Mouse (Mus musculus) hindbrain, embryonic 10.5 days (tissue): ENCODE data around the gene Col9a2. TPM values are rescaled to one million over a fixed set of nuclear protein-coding genes. Genes with fewer than 3 reads are reported as not detected.

Experiments
- DNase-seq: peaks from one replicate; pipeline ENCODE4 v3.0.0-alpha.2; 2017; ENCODE audit warnings: low spot score
- H3K27ac ChIP-seq: fragments of 300-500 bp; sonication (generic); 2 replicates; pipeline ENCODE4 v1.5.1; 2016; ENCODE audit warnings: mild to moderate bottlenecking, moderate library complexity
- H3K27me3 ChIP-seq: fragments of 300-500 bp; sonication (generic); 2 replicates; pipeline ENCODE4 v1.6.1; 2016; ENCODE audit warnings: mild to moderate bottlenecking; ENCODE audit not compliant: poor library complexity, insufficient read depth, severe bottlenecking
- H3K36me3 ChIP-seq: fragments of 300-500 bp; sonication (generic); 2 replicates; pipeline ENCODE4 v1.6.1; 2016; ENCODE audit warnings: mild to moderate bottlenecking, moderate library complexity
- H3K4me1 ChIP-seq: fragments of 300-500 bp; sonication (generic); replicated peaks from 2 replicates; pipeline ENCODE4 v1.6.1; 2016; ENCODE audit warnings: mild to moderate bottlenecking
- H3K4me3 ChIP-seq: fragments of 300-500 bp; sonication (generic); 2 replicates; pipeline ENCODE4 v1.5.1; 2016; ENCODE audit warnings: mild to moderate bottlenecking, moderate library complexity
- H3K9me3 ChIP-seq: fragments of 300-500 bp; sonication (generic); 2 replicates; pipeline ENCODE4 v1.6.1; 2016; ENCODE audit warnings: mild to moderate bottlenecking, moderate library complexity
- WGBS: fragments of 180-500 bp; shearing (Covaris S2); methylation state at CpG from one replicate; pipeline ENCODE4 v1.1.7; 2016; 5-methylcytosine and 5-hydroxymethylcytosine counted together
- polyA plus RNA-seq: library from polyadenylated mRNA; unstranded; fragments of >200 nt; fragmentation: Nextera tagmentation; extraction: Ambion mirVana; gene quantifications from 2 replicates; pipeline ENCODE4 v1.2.1, GENCODE M21; 2016

Gene Col9a2
- polyA plus RNA-seq, 1 experiment from 2014 or later = 6.5 TPM

DNA sequence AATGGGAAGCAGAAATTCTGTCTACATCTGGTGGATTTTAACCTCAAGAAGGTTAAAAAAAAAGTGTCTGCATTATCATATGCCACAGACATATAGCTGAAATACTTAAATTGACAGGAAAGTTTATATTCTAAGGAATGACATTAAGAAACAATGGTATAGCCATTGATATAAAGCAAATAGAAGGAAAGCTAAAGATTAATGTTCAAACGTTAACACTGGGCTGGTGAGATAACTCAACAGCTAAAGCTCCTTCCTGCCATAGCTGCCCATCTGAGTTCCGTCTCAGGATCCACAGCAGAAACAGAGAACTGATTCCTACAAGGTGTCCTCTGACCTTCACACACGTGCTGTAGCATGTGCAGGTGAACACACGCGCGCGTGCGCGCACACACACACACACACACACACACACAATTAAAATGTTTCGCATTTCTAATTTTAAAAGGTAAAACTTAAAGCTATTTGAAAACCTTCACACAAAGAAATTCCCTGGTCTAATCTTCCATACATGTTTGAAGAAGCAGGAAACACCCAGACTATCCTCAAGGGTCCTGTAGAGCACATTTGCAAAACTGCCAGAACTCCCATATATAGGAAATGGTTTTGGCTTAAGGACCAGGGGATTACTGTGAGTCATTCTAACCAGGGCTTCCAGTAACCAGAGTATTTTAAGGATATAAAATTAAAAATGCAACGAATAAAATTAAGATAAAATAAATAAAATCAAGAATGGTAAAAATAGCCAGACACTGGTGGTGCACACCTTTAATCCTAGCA lies 28.2 kb upstream of the Col9a2 start:
- Histone ChIP-seq H3K27ac (no peak overlapping the region), H3K4me1 (peaks cover 11% of the 10 kb centered on the region), H3K4me3 (no peak overlapping the region), H3K27me3 (no peaks in the 10 kb centered on the region), H3K36me3 (no peaks in the 10 kb centered on the region), H3K9me3 (no peaks in the 10 kb centered on the region)
- WGBS = 87% methylated on average over 11 of the region's 11 CpGs
- no peak for DNase-seq

DNA sequence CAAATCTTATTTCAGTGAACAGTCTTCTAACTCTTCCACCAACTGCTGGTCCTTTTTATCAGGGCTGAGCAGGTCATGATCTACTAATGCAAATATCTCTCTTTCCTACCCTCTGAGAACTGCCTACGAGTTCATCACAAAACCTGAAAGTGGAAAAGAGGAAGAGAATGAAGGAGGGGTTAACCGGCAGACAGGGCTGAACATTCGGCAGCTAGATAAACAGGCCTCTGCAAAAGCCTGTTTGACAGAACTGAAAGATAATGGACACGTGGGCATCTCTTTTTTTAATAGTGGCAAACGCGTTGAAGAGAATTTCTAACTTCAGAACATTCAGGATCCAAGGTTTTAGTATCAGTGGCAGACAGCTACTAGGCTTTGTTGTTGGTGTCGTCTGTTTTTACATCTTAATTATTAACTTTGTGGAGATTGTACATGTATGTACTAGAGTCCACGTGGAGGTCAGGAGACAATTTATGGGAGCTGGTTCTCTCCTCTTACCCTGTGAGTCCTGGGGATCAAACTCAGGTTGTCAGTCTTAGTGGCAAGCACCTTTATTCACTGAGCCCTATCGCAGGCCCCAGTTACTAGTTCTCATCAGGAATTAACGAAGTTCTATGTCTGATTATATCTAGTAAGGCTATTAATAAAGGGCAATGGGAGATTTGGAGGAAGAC lies 24.5 kb upstream of the Col9a2 start:
- H3K4me3 ChIP-seq = no peak overlapping the region
- peaks cover 28% of the 10 kb centered on the region for H3K4me1 ChIP-seq
- 85% methylated on average over 10 of the region's 10 CpGs for WGBS
- no peak overlapping the region for H3K27ac ChIP-seq
- no peaks in the 10 kb centered on the region for H3K27me3 ChIP-seq
- H3K36me3 ChIP-seq = no peaks in the 10 kb centered on the region
- no peak for DNase-seq
- H3K9me3 ChIP-seq = no peaks in the 10 kb centered on the region

DNA sequence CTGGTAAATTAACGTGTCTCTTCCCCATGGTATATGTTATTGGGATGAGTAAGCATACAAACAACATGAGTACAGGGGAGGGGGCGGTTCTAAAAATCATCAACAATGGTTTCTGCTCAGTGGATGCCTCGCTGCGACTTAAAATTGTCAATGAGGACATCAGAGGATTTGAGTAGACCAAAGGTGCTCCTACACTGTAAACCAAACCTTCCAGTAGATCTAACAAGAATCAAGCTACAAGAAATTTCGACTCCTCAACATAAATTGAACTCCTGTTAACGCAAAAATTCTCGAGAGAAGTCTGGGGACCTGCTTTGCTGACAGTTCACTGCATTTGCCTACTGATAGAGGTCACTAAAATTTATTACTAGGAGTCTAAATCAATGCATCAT lies 23.9 kb upstream of the Col9a2 start:
- H3K9me3 ChIP-seq = no peaks in the 10 kb centered on the region
- peaks cover 28% of the 10 kb centered on the region for H3K4me1 ChIP-seq
- H3K27ac ChIP-seq = no peak overlapping the region
- 0 out of 2 replicates have a peak overlapping the region, but pooled peaks have one; percentile 100 for H3K4me3 ChIP-seq
- no peaks in the 10 kb centered on the region for H3K27me3 ChIP-seq
- WGBS = 91% methylated on average over 7 of the region's 7 CpGs
- DNase-seq = no peak
- no peaks in the 10 kb centered on the region for H3K36me3 ChIP-seq

DNA sequence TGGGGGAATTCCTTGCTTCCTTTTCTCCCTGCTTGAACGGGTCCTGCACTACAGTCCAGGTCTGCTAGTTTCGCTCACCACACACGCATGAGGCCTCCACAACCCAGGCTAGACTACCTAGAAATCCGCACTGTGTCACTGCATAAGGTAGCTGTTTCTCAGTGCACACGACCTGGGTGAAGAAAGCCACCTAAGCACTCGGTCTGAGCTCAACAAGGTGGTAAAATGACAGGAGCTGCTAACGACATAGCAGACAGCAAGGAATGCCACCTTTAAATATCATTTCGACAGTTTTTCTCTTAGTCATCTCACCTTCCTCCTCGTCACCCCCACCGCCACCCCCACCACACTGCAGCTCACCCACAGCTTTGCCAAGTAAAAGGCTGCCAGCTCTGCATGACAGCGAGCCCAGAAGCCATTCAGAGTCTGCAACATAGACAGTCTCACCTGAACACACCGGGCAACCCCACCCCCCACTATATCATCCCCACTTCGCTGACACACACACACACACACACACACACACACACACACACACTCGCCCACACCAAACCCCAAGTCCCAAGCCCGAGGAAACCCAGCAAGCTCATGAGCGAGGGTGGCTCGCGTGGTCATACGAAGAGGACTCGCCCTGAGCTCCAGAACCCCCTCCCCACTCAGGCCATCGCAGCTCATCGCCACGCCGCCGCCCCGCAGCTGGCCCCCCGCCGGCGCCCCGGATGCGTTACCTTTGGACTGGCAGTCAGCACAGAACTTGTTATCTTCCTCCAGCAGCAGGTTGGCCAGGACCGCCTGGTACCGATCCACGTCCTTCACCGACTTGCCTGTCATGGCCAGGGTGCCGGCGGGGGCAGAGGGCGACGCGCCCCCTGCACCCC lies 22.9 kb upstream of the Col9a2 start:
- H3K27ac ChIP-seq = peak overlapping the region; percentile 94
- WGBS = 9% methylated on average over 40 of the region's 40 CpGs

DNA sequence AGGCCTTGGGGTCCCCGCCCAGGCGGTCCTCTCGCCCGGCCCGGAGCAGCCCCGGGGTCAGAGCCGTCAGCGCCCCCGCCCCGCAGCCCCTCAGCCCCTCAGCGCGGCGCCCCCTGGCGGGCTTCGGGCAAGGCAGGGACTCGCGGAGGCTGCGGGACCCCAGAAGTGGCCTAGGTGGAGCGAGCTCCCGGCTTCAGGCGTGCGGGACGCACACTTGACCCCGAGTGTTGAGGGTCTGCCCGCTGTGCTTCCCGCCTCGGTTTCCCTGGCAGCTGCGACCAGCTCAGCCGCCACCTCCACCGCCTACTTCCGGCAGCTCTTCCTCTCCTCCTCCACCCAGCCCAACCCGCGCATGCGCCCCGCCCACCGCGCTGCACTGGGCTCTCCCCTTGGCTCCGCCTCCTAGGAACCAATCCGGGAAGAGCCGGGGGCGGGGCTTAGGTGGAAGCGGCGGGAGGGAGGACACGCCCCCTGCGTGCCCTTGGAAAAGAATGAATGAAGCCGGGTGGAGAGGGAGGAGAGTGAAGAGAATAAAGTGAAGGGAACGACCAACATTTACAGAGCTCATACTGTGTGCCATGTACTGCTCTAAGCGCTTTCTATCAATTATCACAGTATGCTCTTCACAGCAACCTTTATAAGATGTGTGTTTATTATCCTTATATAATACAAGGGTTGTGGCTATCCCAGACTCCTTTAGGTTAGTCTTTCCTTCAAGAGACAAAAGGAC lies 22.1 kb upstream of the Col9a2 start, which contains the start of gene Smap2:
Smap2 (minus strand) TSS at position 320 of the 730 bp plus-strand sequence.
- DNase-seq = peak; percentile 98
- Histone ChIP-seq H3K4me3 (peak within 1 kb of the TSS; percentile 100), H3K27ac (peak within 1 kb of the TSS; percentile 94), H3K9me3 (no peaks in the 10 kb centered on the region), H3K36me3 (no peaks in the 10 kb centered on the region), H3K27me3 (no peaks in the 10 kb centered on the region), H3K4me1 (peaks cover 32% of the 10 kb centered on the region)
- under 1% methylated on average over 48 of the region's 48 CpGs for WGBS

More for the DNA sequence above, 22.9 kb upstream of the Col9a2 start:
- H3K36me3 ChIP-seq = no peaks in the 10 kb centered on the region
- H3K27me3 ChIP-seq = no peaks in the 10 kb centered on the region
- H3K4me3 ChIP-seq = peak overlapping the region; percentile 100
- H3K4me1 ChIP-seq = peaks cover 28% of the 10 kb centered on the region
- H3K9me3 ChIP-seq = no peaks in the 10 kb centered on the region
- DNase-seq = no peak

DNA sequence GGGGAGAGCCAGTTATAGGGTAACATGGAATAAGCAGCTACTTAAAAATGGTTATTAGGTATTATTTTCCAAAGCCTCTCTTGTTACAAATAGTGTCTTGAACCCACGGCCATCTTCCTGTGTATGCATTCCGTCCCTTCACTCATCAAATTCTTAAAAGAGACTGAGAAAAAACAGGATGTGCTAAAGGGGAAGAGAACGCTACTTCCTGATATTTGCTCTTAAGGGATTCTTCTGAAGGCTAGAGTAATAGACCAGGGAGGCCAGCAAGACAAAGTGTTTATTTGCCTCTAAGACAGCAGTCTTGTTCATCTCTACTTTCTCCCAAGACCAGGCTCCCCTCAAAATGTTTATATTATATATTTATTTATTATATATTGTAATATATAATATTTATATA lies 20.9 kb upstream of the Col9a2 start:
- Histone ChIP-seq H3K4me1 (peaks cover 32% of the 10 kb centered on the region), H3K27me3 (no peaks in the 10 kb centered on the region), H3K9me3 (no peaks in the 10 kb centered on the region), H3K4me3 (no peak overlapping the region), H3K36me3 (no peaks in the 10 kb centered on the region), H3K27ac (no peak overlapping the region)
- 91% methylated on average over 3 of the region's 3 CpGs for WGBS
- no peak for DNase-seq

DNA sequence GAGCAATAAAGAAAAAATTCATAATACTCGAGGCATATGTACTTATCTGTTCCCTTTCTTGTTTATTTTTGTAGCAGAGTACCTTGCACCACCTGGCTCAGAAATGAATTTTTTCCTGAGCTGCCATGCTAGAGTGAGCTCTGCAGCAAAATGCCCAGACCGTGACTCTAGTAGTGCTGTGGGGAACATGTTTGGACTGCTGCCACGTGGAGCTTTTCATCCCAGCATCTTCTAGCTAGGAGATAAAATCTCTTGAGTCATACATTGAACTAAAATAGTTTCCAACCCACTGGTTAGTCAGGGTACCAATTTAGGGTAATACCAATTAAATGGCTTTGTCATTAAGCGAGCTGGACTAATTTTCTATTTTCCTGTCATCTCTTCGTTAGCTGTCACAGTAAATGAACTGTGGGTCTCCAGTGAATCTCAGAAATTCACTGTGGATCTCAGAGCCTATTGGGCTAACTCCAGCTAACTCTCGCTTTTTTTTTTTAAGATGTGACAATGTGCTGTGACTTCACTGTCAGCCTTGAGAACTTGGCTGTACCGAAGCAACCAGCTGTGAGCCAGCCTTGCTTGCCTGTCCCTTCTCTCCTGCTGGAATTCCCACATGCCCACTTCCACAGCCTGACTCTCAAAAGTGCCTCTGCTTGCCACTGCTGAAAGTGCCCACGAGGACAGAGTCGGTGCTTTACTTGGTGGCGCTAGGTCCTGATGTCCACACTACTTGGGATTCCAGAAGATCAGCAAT lies 19.0 kb upstream of the Col9a2 start:
- no peaks in the 10 kb centered on the region for H3K9me3 ChIP-seq
- WGBS = 88% methylated on average over 10 of the region's 10 CpGs
- H3K27ac ChIP-seq = no peak overlapping the region
- H3K36me3 ChIP-seq = no peaks in the 10 kb centered on the region
- no peaks in the 10 kb centered on the region for H3K27me3 ChIP-seq
- peaks cover 28% of the 10 kb centered on the region for H3K4me1 ChIP-seq
- DNase-seq = no peak
- no peak overlapping the region for H3K4me3 ChIP-seq

DNA sequence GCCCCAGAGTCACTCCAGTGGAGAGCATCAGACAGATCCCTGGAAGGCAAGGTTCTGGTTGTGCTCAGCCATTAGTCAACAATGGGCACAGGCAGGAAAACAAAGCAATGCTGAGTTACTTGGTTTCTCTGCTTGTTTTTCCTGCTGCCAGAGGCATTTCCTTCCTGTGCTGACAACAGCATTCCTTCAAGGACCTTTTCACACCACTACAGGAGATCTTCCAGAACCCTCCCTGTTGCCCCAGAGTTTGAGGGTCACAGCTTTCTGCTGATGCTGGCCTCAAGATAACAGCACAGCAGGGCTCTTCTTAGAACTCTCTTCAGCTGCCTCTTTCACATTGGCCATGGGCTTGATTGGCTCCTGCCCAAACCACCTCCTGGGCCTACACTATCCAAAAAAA lies 17.3 kb upstream of the Col9a2 start:
- Histone ChIP-seq H3K27me3 (no peaks in the 10 kb centered on the region), H3K36me3 (no peaks in the 10 kb centered on the region)
- no peak for DNase-seq

DNA sequence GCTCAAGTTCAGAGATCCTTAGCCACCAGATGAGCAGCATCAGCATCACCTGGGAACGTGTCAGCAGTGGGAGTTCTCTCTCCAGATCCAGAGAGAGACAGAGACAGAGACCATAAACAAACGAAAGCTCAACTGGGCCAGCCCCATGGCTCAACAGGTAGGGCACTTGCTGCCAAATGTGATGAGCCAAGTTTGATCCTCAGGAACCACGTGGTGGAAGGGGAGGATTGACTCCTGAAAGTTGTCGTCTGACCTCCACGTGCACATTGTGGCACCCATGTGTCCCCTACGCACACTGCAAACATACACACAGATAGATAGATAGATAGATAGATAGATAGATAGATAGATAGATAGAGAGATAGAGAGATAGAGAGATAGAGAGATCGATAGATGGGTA lies 15.7 kb upstream of the Col9a2 start:
- H3K4me1 ChIP-seq = peaks cover 4% of the 10 kb centered on the region; the same call in 1 of the 2 replicates
- H3K27ac ChIP-seq = no peak overlapping the region
- no peaks in the 10 kb centered on the region for H3K27me3 ChIP-seq
- DNase-seq = no peak
- no peaks in the 10 kb centered on the region for H3K9me3 ChIP-seq
- no peaks in the 10 kb centered on the region for H3K36me3 ChIP-seq
- WGBS = 84% methylated on average over 7 of the region's 7 CpGs
- no peak overlapping the region for H3K4me3 ChIP-seq

More for the DNA sequence above, 17.3 kb upstream of the Col9a2 start:
- Histone ChIP-seq H3K27ac (no peak overlapping the region), H3K4me3 (no peak overlapping the region), H3K9me3 (no peaks in the 10 kb centered on the region), H3K4me1 (peaks cover 12% of the 10 kb centered on the region)

DNA sequence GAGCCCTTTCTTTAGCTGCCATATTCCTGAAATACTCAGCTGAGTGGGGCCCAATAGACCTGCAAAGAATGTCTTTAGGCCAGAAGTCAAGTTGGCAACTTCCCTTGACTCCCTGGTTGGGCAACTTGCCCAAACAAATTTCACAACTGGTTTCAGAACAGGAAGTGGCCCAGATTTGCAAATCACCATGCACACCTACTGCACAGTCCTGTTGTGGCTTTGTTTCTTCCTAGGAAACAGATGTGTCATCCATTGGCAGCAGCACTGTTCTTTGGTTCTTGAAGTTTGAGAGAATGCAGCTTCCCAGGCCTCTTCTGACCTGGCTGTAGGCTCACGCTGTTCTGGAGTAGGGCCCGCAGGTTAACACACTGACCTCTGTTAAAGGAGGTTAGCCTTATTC lies 15.2 kb upstream of the Col9a2 start:
- Histone ChIP-seq H3K27me3 (no peaks in the 10 kb centered on the region), H3K36me3 (no peaks in the 10 kb centered on the region)
- WGBS = 95% methylated on average over 2 of the region's 2 CpGs

DNA sequence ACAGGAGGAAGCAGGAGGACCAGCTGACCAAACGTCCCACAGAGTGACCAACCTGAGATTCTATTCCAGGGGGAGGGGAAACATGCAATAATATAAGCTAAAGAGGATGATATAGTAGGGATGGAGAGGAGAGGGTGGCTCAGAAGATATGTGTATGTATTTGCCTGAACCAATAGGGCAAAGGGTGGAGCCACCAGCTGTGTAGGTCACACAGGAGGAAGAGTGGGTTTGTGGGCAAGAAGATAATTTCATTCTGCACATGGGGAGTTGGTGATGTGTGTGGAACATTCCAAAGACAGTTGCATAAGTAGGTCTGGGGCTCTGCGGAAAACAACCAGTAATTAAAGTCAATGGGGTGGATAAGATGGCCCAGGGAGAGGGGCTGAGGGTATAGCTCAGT lies 13.5 kb upstream of the Col9a2 start:
- Histone ChIP-seq H3K27me3 (no peaks in the 10 kb centered on the region), H3K27ac (no peak overlapping the region), H3K9me3 (no peaks in the 10 kb centered on the region), H3K36me3 (no peaks in the 10 kb centered on the region), H3K4me1 (peaks cover 4% of the 10 kb centered on the region; the same call in 1 of the 2 replicates), H3K4me3 (no peak overlapping the region)
- DNase-seq = no peak
- WGBS = 70% methylated on average over 2 of the region's 2 CpGs

More for the DNA sequence above, 15.2 kb upstream of the Col9a2 start:
- Histone ChIP-seq H3K4me1 (peaks cover 4% of the 10 kb centered on the region; the same call in 1 of the 2 replicates), H3K4me3 (no peak overlapping the region), H3K27ac (no peak overlapping the region), H3K9me3 (no peaks in the 10 kb centered on the region)
- no peak for DNase-seq

DNA sequence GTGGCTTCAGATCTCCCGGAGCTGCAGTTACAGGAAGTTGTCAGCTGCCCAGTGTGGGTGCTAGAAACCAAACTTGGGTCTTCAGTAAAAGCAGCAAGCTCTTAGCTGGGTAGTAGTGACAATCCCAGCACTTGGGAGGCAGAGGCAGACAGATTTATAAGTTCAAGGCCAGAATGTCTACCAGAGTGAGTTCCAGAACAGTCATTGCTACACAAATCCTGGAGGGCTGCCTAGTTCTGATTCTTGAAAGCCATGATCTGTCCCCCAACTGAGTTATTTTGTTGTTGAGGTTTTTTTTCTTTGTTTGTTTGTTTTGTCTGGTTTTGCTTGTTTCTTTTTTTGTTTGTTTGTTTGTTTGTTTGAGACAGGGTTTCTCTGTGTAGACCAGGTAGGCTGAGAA lies 11.0 kb upstream of the Col9a2 start:
- 86% methylated on average over 1 of the region's 1 CpGs for WGBS
- Histone ChIP-seq H3K4me1 (no peaks in the 10 kb centered on the region), H3K27ac (no peak overlapping the region), H3K4me3 (no peak overlapping the region), H3K9me3 (no peaks in the 10 kb centered on the region), H3K36me3 (no peaks in the 10 kb centered on the region), H3K27me3 (no peaks in the 10 kb centered on the region)
- DNase-seq = no peak
